Mouse (Mus musculus) forebrain, embryonic 13.5 days (tissue): ENCODE data around the gene Iqcf1. TPM values are rescaled to one million over a fixed set of nuclear protein-coding genes. Genes with fewer than 3 reads are reported as not detected.

Experiments
- ATAC-seq: fragments of 200-750 bp; cut with Nextera tagmentation; 2 replicates; pipeline ENCODE4 v1.8.0; 2017
- H3K27ac ChIP-seq: fragments of 300-500 bp; sonication (generic); 2 replicates; pipeline ENCODE4 v1.5.1; 2015; ENCODE audit warnings: inconsistent platforms, mild to moderate bottlenecking, moderate library complexity
- H3K27me3 ChIP-seq: fragments of 300-500 bp; sonication (generic); 2 replicates; pipeline ENCODE4 v1.6.1; 2015; ENCODE audit warnings: mild to moderate bottlenecking, inconsistent platforms
- H3K36me3 ChIP-seq: fragments of 300-500 bp; sonication (generic); 2 replicates; pipeline ENCODE4 v1.6.1; 2015; ENCODE audit warnings: mild to moderate bottlenecking, inconsistent platforms; ENCODE audit not compliant: poor library complexity, severe bottlenecking
- H3K4me1 ChIP-seq: fragments of 300-500 bp; sonication (generic); 2 replicates; pipeline ENCODE4 v1.6.1; 2015; ENCODE audit warnings: inconsistent platforms
- H3K4me2 ChIP-seq: fragments of 300-500 bp; sonication (generic); 2 replicates; pipeline ENCODE4 v1.6.1; 2015; ENCODE audit warnings: inconsistent platforms, mild to moderate bottlenecking, moderate library complexity
- H3K4me3 ChIP-seq: fragments of 300-500 bp; sonication (generic); 2 replicates; pipeline ENCODE4 v1.5.1; 2015; ENCODE audit warnings: mild to moderate bottlenecking, inconsistent platforms
- H3K9ac ChIP-seq: fragments of 300-500 bp; sonication (generic); 2 replicates; pipeline ENCODE4 v1.6.1; 2015; ENCODE audit warnings: mild to moderate bottlenecking, inconsistent platforms
- H3K9me3 ChIP-seq: fragments of 300-500 bp; sonication (generic); replicated peaks from 2 replicates; pipeline ENCODE4 v1.6.1; 2016; ENCODE audit warnings: inconsistent platforms
- WGBS: fragments of 180-500 bp; shearing (Covaris S2); methylation state at CpG from one replicate; pipeline ENCODE4 v1.1.7; 2015; 5-methylcytosine and 5-hydroxymethylcytosine counted together
- polyA plus RNA-seq: library from polyadenylated mRNA; unstranded; fragments of >200 nt; fragmentation: Nextera tagmentation; extraction: Ambion mirVana; gene quantifications from 2 replicates; pipeline ENCODE4 v1.2.1, GENCODE M21; 2015

Iqcf1 gene
- polyA plus RNA-seq, 1 experiment from 2014 or later = not detected

- WGBS = 92% methylated on average over 7 of the region's 7 CpGs
- Histone ChIP-seq H3K27me3 (no peaks in the 10 kb centered on the region; the same call in 1 of the 2 replicates), H3K4me3 (no peak overlapping the region), H3K9ac (no peak overlapping the region), H3K4me2 (no peak overlapping the region), H3K9me3 (no peaks in the 10 kb centered on the region), H3K27ac (no peak overlapping the region), H3K4me1 (peaks cover 28% of the 10 kb centered on the region), H3K36me3 (peaks cover 18% of the 10 kb centered on the region)
- no peak for ATAC-seq
Observed at GRCm38 (mm10) chr9:106467746-106468145, 32.0 kb upstream of the Iqcf1 start.

GRCm38 (mm10) chr9:106469317-106469716 lies 30.4 kb upstream of the Iqcf1 start:
- peaks cover 3% of the 10 kb centered on the region; the same call in 1 of the 2 replicates for H3K36me3 ChIP-seq
- H3K4me3 ChIP-seq = no peak overlapping the region
- H3K9me3 ChIP-seq = no peaks in the 10 kb centered on the region
- H3K4me2 ChIP-seq = no peak overlapping the region
- 80% methylated on average over 6 of the region's 6 CpGs for WGBS
- no peak overlapping the region for H3K27ac ChIP-seq
- H3K27me3 ChIP-seq = no peaks in the 10 kb centered on the region
- no peak overlapping the region for H3K9ac ChIP-seq
- no peak for ATAC-seq
- peaks cover 28% of the 10 kb centered on the region for H3K4me1 ChIP-seq

GRCm38 (mm10) chr9:106469776-106470175 lies 30.0 kb upstream of the Iqcf1 start:
- Histone ChIP-seq H3K4me1 (peaks cover 28% of the 10 kb centered on the region), H3K27me3 (no peaks in the 10 kb centered on the region), H3K36me3 (no peaks in the 10 kb centered on the region), H3K4me2 (no peak overlapping the region), H3K27ac (no peak overlapping the region), H3K9ac (no peak overlapping the region), H3K9me3 (no peaks in the 10 kb centered on the region), H3K4me3 (no peak overlapping the region)
- no peak for ATAC-seq
- 72% methylated on average over 9 of the region's 9 CpGs for WGBS

- WGBS = 62% methylated on average over 14 of the region's 14 CpGs
- Histone ChIP-seq H3K4me3 (no peak overlapping the region), H3K27ac (no peak overlapping the region), H3K9ac (no peak overlapping the region), H3K36me3 (no peaks in the 10 kb centered on the region), H3K9me3 (no peaks in the 10 kb centered on the region), H3K4me1 (peaks cover 20% of the 10 kb centered on the region), H3K4me2 (no peak overlapping the region), H3K27me3 (no peaks in the 10 kb centered on the region)
- no peak for ATAC-seq
Observed at GRCm38 (mm10) chr9:106470991-106471750, 28.6 kb upstream of the Iqcf1 start.

GRCm38 (mm10) chr9:106471892-106472291 lies 27.9 kb upstream of the Iqcf1 start:
- H3K4me2 ChIP-seq = no peak overlapping the region
- 17% methylated on average over 5 of the region's 5 CpGs for WGBS
- H3K27ac ChIP-seq = no peak overlapping the region
- no peaks in the 10 kb centered on the region for H3K36me3 ChIP-seq
- H3K27me3 ChIP-seq = no peaks in the 10 kb centered on the region
- H3K4me3 ChIP-seq = no peak overlapping the region
- ATAC-seq = no peak
- no peak overlapping the region for H3K9ac ChIP-seq
- H3K4me1 ChIP-seq = peaks cover 22% of the 10 kb centered on the region
- no peaks in the 10 kb centered on the region for H3K9me3 ChIP-seq

- Histone ChIP-seq H3K9ac (no peak overlapping the region), H3K4me1 (peaks cover 22% of the 10 kb centered on the region), H3K4me2 (no peak overlapping the region), H3K27ac (no peak overlapping the region), H3K27me3 (no peaks in the 10 kb centered on the region), H3K9me3 (no peaks in the 10 kb centered on the region), H3K36me3 (no peaks in the 10 kb centered on the region), H3K4me3 (no peak overlapping the region)
- ATAC-seq = no peak
- WGBS = 68% methylated on average over 4 of the region's 4 CpGs
Observed at GRCm38 (mm10) chr9:106472321-106472720, 27.4 kb upstream of the Iqcf1 start.

- H3K27me3 ChIP-seq = no peaks in the 10 kb centered on the region
- no peaks in the 10 kb centered on the region for H3K9me3 ChIP-seq
- H3K27ac ChIP-seq = no peak overlapping the region
- no peak overlapping the region for H3K4me2 ChIP-seq
- no peak overlapping the region for H3K9ac ChIP-seq
- no peak for ATAC-seq
- WGBS = 90% methylated on average over 16 of the region's 16 CpGs
- H3K4me1 ChIP-seq = peaks cover 31% of the 10 kb centered on the region
- no peaks in the 10 kb centered on the region for H3K36me3 ChIP-seq
- no peak overlapping the region for H3K4me3 ChIP-seq
Observed at GRCm38 (mm10) chr9:106473081-106473752, 26.6 kb upstream of the Iqcf1 start.

- Histone ChIP-seq H3K4me2 (no peak overlapping the region), H3K27ac (no peak overlapping the region), H3K4me1 (peaks cover 36% of the 10 kb centered on the region), H3K9me3 (no peaks in the 10 kb centered on the region), H3K4me3 (no peak overlapping the region), H3K36me3 (no peaks in the 10 kb centered on the region), H3K9ac (no peak overlapping the region; the same call in 1 of the 2 replicates), H3K27me3 (no peaks in the 10 kb centered on the region)
- ATAC-seq = no peak
- WGBS = 79% methylated on average over 5 of the region's 5 CpGs
Observed at GRCm38 (mm10) chr9:106473753-106474105, 26.0 kb upstream of the Iqcf1 start.

GRCm38 (mm10) chr9:106474456-106474855 lies 25.3 kb upstream of the Iqcf1 start:
- H3K4me3 ChIP-seq = no peak overlapping the region
- no peaks in the 10 kb centered on the region for H3K9me3 ChIP-seq
- no peak overlapping the region for H3K27ac ChIP-seq
- H3K36me3 ChIP-seq = 0 out of 2 replicates have a peak, but pooled peaks cover 3% of the 10 kb centered on the region
- H3K4me1 ChIP-seq = peaks cover 36% of the 10 kb centered on the region
- peak overlapping the region; percentile 22; the same call in 1 of the 2 replicates for H3K4me2 ChIP-seq
- 0 out of 2 replicates have a peak overlapping the region, but pooled peaks have one; percentile 2 for H3K9ac ChIP-seq
- no peak; the same call in 1 of the 2 replicates for ATAC-seq
- no peaks in the 10 kb centered on the region for H3K27me3 ChIP-seq
- 5% methylated on average over 6 of the region's 6 CpGs for WGBS

- Histone ChIP-seq H3K4me2 (no peak overlapping the region), H3K4me1 (peaks cover 36% of the 10 kb centered on the region), H3K27ac (no peak overlapping the region), H3K4me3 (no peak overlapping the region), H3K27me3 (no peaks in the 10 kb centered on the region), H3K9me3 (no peaks in the 10 kb centered on the region), H3K9ac (no peak overlapping the region), H3K36me3 (peaks cover 8% of the 10 kb centered on the region; the same call in 1 of the 2 replicates)
- ATAC-seq = no peak
- WGBS = 61% methylated on average over 7 of the region's 7 CpGs
Observed at GRCm38 (mm10) chr9:106475046-106475445, 24.7 kb upstream of the Iqcf1 start.

GRCm38 (mm10) chr9:106475663-106476001 lies 24.1 kb upstream of the Iqcf1 start, which contains the start of gene Rrp9:
TSS of gene Rrp9 (plus strand) at chr9:106475963.
- Histone ChIP-seq H3K27ac (no peak within 1 kb of the TSS), H3K9ac (peak within 1 kb of the TSS; percentile 31; the same call in 1 of the 2 replicates), H3K4me1 (peaks cover 36% of the 10 kb centered on the region), H3K4me3 (0 out of 2 replicates have a peak within 1 kb of the TSS, but pooled peaks have one; percentile 70), H3K27me3 (no peaks in the 10 kb centered on the region), H3K4me2 (peak within 1 kb of the TSS; percentile 92), H3K36me3 (peaks cover 14% of the 10 kb centered on the region), H3K9me3 (no peaks in the 10 kb centered on the region)
- WGBS = 88% methylated on average over 10 of the region's 10 CpGs
- ATAC-seq = no peak
